Mouse (Mus musculus): ENCODE data around the gene Lrp4. TPM values are rescaled to one million over a fixed set of nuclear protein-coding genes. Genes with fewer than 3 reads are reported as not detected.

Gene Lrp4
- total and polyA plus RNA-seq, 3 experiments: 3.8 to 12.3 (median 10.6) TPM

- WGBS: 92% methylated on average over 7 of the region's 7 CpGs
- Histone ChIP-seq H3K9ac (ENCODE audit: low read depth, low read length) (no peak overlapping the region), H3K79me2 (replicated peaks; ENCODE audit: control insufficient read depth, insufficient read depth, low read length) (no peaks in the 10 kb centered on the region), H3K4me1 (ENCODE audit: control insufficient read depth, insufficient read depth, low read length) (no peaks in the 10 kb centered on the region; the same call in 1 of the 2 replicates), H3K4me3 (no peak overlapping the region), H3K36me3 (ENCODE audit: control insufficient read depth, insufficient read depth, low read length) (no peaks in the 10 kb centered on the region), H3K27ac (no peak overlapping the region), H3K27me3 (ENCODE audit: control insufficient read depth, insufficient read depth, low read length) (no peaks in the 10 kb centered on the region)
- intact Hi-C loops (cut with DNase I): no loop called here
- no peak for DNase-seq
- no peak for TF ChIP-seq CTCF (IDR thresholded peaks at IDR 0.05)
- TF ChIP-seq POLR2A (IDR thresholded peaks at IDR 0.05; ENCODE audit: insufficient read depth, low read depth, low read length): no peak
These were observed 33.1 kb upstream of the Lrp4 start for GRCm38 (mm10) chr2:91424061-91424720.

GRCm38 (mm10) chr2:91426321-91426720 is 31.0 kb upstream of the Lrp4 start:
- intact Hi-C loops (cut with DNase I): no loop called here
- no peak overlapping the region for H3K27ac ChIP-seq
- 85% methylated on average over 1 of the region's 1 CpGs for WGBS
- H3K4me3 ChIP-seq: no peak overlapping the region
- no peaks in the 10 kb centered on the region for H3K27me3 ChIP-seq (ENCODE audit: control insufficient read depth, insufficient read depth, low read length)
- no peaks in the 10 kb centered on the region for H3K79me2 ChIP-seq (replicated peaks; ENCODE audit: control insufficient read depth, insufficient read depth, low read length)
- no peak overlapping the region for H3K9ac ChIP-seq (ENCODE audit: low read depth, low read length)
- no peak for TF ChIP-seq POLR2A (IDR thresholded peaks at IDR 0.05; ENCODE audit: insufficient read depth, low read depth, low read length)
- no peak for TF ChIP-seq CTCF (IDR thresholded peaks at IDR 0.05)
- no peak for TF ChIP-seq EP300 (IDR thresholded peaks at IDR 0.05; ENCODE audit: insufficient read depth, low read depth, low read length)
- H3K36me3 ChIP-seq (ENCODE audit: control insufficient read depth, insufficient read depth, low read length): peaks cover 2% of the 10 kb centered on the region; the same call in 1 of the 2 replicates
- DNase-seq: no peak
- H3K4me1 ChIP-seq (ENCODE audit: control insufficient read depth, insufficient read depth, low read length): no peaks in the 10 kb centered on the region; the same call in 1 of the 2 replicates

GRCm38 (mm10) chr2:91429146-91429545 is 28.2 kb upstream of the Lrp4 start:
- Histone ChIP-seq H3K4me1 (ENCODE audit: control insufficient read depth, insufficient read depth, low read length) (no peaks in the 10 kb centered on the region; the same call in 1 of the 2 replicates), H3K4me3 (no peak overlapping the region), H3K27ac (no peak overlapping the region), H3K9ac (ENCODE audit: low read depth, low read length) (no peak overlapping the region), H3K27me3 (ENCODE audit: control insufficient read depth, insufficient read depth, low read length) (no peaks in the 10 kb centered on the region), H3K36me3 (ENCODE audit: control insufficient read depth, insufficient read depth, low read length) (peaks cover 2% of the 10 kb centered on the region; the same call in 1 of the 2 replicates), H3K79me2 (replicated peaks; ENCODE audit: control insufficient read depth, insufficient read depth, low read length) (no peaks in the 10 kb centered on the region)
- WGBS: 58% methylated on average over 3 of the region's 3 CpGs
- no peak for DNase-seq
- TF ChIP-seq CTCF (IDR thresholded peaks at IDR 0.05): no peak
- intact Hi-C loops (cut with DNase I): no loop called here

- TF ChIP-seq EP300 (IDR thresholded peaks at IDR 0.05; ENCODE audit: insufficient read depth, low read depth, low read length): no peak
- TF ChIP-seq POLR2A (IDR thresholded peaks at IDR 0.05; ENCODE audit: insufficient read depth, low read depth, low read length): no peak
- no peak for TF ChIP-seq CTCF (IDR thresholded peaks at IDR 0.05)
- H3K27me3 ChIP-seq (ENCODE audit: control insufficient read depth, insufficient read depth, low read length): no peaks in the 10 kb centered on the region
- intact Hi-C loops (cut with DNase I): no loop called here
These were observed 27.3 kb upstream of the Lrp4 start for GRCm38 (mm10) chr2:91429915-91430599.

GRCm38 (mm10) chr2:91430600-91430919 is 26.8 kb upstream of the Lrp4 start:
- no peaks in the 10 kb centered on the region for H3K79me2 ChIP-seq (replicated peaks; ENCODE audit: control insufficient read depth, insufficient read depth, low read length)
- no peak for DNase-seq
- TF ChIP-seq EP300 (IDR thresholded peaks at IDR 0.05; ENCODE audit: insufficient read depth, low read depth, low read length) (no peak), POLR2A (IDR thresholded peaks at IDR 0.05; ENCODE audit: insufficient read depth, low read depth, low read length) (no peak), CTCF (IDR thresholded peaks at IDR 0.05) (no peak)
- no peak overlapping the region for H3K27ac ChIP-seq
- no peaks in the 10 kb centered on the region for H3K27me3 ChIP-seq (ENCODE audit: control insufficient read depth, insufficient read depth, low read length)
- WGBS: 65% methylated on average over 6 of the region's 6 CpGs
- H3K9ac ChIP-seq (ENCODE audit: low read depth, low read length): no peak overlapping the region
- intact Hi-C loops (cut with DNase I): no loop called here
- H3K4me3 ChIP-seq: no peak overlapping the region
- no peaks in the 10 kb centered on the region; the same call in 1 of the 2 replicates for H3K4me1 ChIP-seq (ENCODE audit: control insufficient read depth, insufficient read depth, low read length)
- H3K36me3 ChIP-seq (ENCODE audit: control insufficient read depth, insufficient read depth, low read length): peaks cover 2% of the 10 kb centered on the region; the same call in 1 of the 2 replicates

More at GRCm38 (mm10) chr2:91429915-91430599, 27.3 kb upstream of the Lrp4 start:
- no peak overlapping the region for H3K27ac ChIP-seq
- H3K79me2 ChIP-seq (replicated peaks; ENCODE audit: control insufficient read depth, insufficient read depth, low read length): no peaks in the 10 kb centered on the region
- DNase-seq: no peak
- no peak overlapping the region for H3K9ac ChIP-seq (ENCODE audit: low read depth, low read length)
- H3K4me3 ChIP-seq: no peak overlapping the region
- H3K36me3 ChIP-seq (ENCODE audit: control insufficient read depth, insufficient read depth, low read length): peaks cover 2% of the 10 kb centered on the region; the same call in 1 of the 2 replicates
- no peaks in the 10 kb centered on the region; the same call in 1 of the 2 replicates for H3K4me1 ChIP-seq (ENCODE audit: control insufficient read depth, insufficient read depth, low read length)
- WGBS: 49% methylated on average over 9 of the region's 9 CpGs

GRCm38 (mm10) chr2:91436713-91437112 is 20.6 kb upstream of the Lrp4 start:
- 72% methylated on average over 8 of the region's 8 CpGs for WGBS

More at GRCm38 (mm10) chr2:91436713-91437112, 20.6 kb upstream of the Lrp4 start:
- no peaks in the 10 kb centered on the region for H3K79me2 ChIP-seq (replicated peaks; ENCODE audit: control insufficient read depth, insufficient read depth, low read length)
- no peak for TF ChIP-seq EP300 (IDR thresholded peaks at IDR 0.05; ENCODE audit: insufficient read depth, low read depth, low read length)
- TF ChIP-seq CTCF (IDR thresholded peaks at IDR 0.05): no peak
- no peak for TF ChIP-seq POLR2A (IDR thresholded peaks at IDR 0.05; ENCODE audit: insufficient read depth, low read depth, low read length)
- no peaks in the 10 kb centered on the region for H3K36me3 ChIP-seq (ENCODE audit: control insufficient read depth, insufficient read depth, low read length)
- intact Hi-C loops (cut with DNase I): no loop called here
- H3K9ac ChIP-seq (ENCODE audit: low read depth, low read length): no peak overlapping the region
- H3K4me3 ChIP-seq: no peak overlapping the region
- DNase-seq: no peak
- H3K4me1 ChIP-seq (ENCODE audit: control insufficient read depth, insufficient read depth, low read length): no peaks in the 10 kb centered on the region; the same call in 1 of the 2 replicates
- H3K27me3 ChIP-seq (ENCODE audit: control insufficient read depth, insufficient read depth, low read length): no peaks in the 10 kb centered on the region
- no peak overlapping the region for H3K27ac ChIP-seq
